Mouse (Mus musculus) neural tube, embryonic 12.5 days (tissue): ENCODE results near the gene Akr1c19. TPM values are rescaled to one million over a fixed set of nuclear protein-coding genes. Genes with fewer than 3 reads are reported as not detected.
"Not testable (repeated sequence)": the region's sequence is repeated elsewhere in the genome, so short reads cannot be mapped to it uniquely, and the experiment has no call there.

Experiments
- ATAC-seq: fragments of 200-750 bp; cut with Nextera tagmentation; 2 replicates; pipeline ENCODE4 v1.8.0; 2017; ENCODE audit warnings: low read depth, mild to moderate bottlenecking, moderate TSS enrichment, moderate library complexity; ENCODE audit not compliant: low FRiP score
- H3K27ac ChIP-seq: fragments of 300-500 bp; sonication (generic); 2 replicates; pipeline ENCODE4 v1.5.1; 2016
- H3K27me3 ChIP-seq: fragments of 300-500 bp; sonication (generic); replicated peaks from 2 replicates; pipeline ENCODE4 v1.6.1; 2016; ENCODE audit warnings: mild to moderate bottlenecking
- H3K36me3 ChIP-seq: fragments of 300-500 bp; sonication (generic); 2 replicates; pipeline ENCODE4 v1.6.1; 2016; ENCODE audit warnings: mild to moderate bottlenecking
- H3K4me1 ChIP-seq: fragments of 300-500 bp; sonication (generic); 2 replicates; pipeline ENCODE4 v1.6.1; 2016
- H3K4me2 ChIP-seq: fragments of 300-500 bp; sonication (generic); replicated peaks from 2 replicates; pipeline ENCODE4 v1.6.1; 2016; ENCODE audit warnings: mild to moderate bottlenecking
- H3K4me3 ChIP-seq: fragments of 300-500 bp; sonication (generic); 2 replicates; pipeline ENCODE4 v1.5.1; 2016
- H3K9ac ChIP-seq: fragments of 300-500 bp; sonication (generic); 2 replicates; pipeline ENCODE4 v1.6.1; 2016; ENCODE audit warnings: mild to moderate bottlenecking
- H3K9me3 ChIP-seq: fragments of 300-500 bp; sonication (generic); 2 replicates; pipeline ENCODE4 v1.6.1; 2016; ENCODE audit warnings: mild to moderate bottlenecking
- WGBS: fragments of 180-500 bp; shearing (Covaris S2); methylation state at CpG from one replicate; pipeline ENCODE4 v1.1.7; 2016; 5-methylcytosine and 5-hydroxymethylcytosine counted together
- polyA plus RNA-seq: library from polyadenylated mRNA; unstranded; fragments of >200 nt; fragmentation: Nextera tagmentation; extraction: Ambion mirVana; gene quantifications from 2 replicates; pipeline ENCODE4 v1.2.1, GENCODE M21; 2016

Akr1c19 gene
- polyA plus RNA-seq, 1 experiment from 2014 or later, result 2.0 TPM

DNA sequence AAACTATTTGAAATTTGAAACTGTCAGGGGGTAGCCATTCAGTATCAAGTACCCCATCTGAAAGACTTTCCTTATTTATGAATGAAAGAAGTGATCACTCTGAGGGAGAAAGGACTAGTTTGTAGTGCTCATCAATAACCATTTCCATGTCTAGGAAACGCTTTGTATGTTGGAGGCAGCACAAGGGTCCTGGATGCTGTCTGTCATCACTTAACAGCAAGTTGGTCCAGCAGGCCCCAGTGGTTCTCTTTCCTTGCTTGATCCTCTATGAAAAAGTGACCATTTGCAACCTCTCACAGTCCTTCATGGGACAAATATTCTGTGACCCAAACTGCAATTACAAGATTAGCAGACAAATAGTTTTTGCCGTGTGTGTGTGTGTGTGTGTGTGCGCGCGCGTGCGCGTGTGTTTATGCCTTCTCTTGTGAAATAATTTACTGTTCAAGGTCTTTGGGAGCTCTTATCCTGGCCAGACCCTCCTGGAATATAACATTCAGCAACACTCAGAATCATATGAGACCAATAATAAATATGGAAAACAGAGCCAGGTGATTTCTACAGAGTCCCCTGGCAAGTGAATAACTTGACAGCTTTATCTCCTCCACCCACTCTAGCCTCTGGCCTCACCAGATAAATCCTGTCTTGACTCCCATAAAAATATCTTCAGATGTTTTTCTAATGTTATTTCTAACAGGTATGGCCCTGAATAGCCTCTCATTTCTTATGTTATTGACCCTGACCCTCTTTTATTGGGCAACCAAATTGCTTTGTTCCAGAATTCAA is 2.5 kb downstream of the Akr1c19 start:
- Histone ChIP-seq H3K4me1 (no peaks in the 10 kb centered on the region), H3K27ac (no peak overlapping the region), H3K9ac (no peak overlapping the region), H3K4me3 (no peak overlapping the region), H3K4me2 (no peak overlapping the region), H3K27me3 (no peaks in the 10 kb centered on the region), H3K9me3 (no peaks in the 10 kb centered on the region), H3K36me3 (no peaks in the 10 kb centered on the region)
- no peak for ATAC-seq
- WGBS, result 92% methylated on average over 8 of the region's 8 CpGs

DNA sequence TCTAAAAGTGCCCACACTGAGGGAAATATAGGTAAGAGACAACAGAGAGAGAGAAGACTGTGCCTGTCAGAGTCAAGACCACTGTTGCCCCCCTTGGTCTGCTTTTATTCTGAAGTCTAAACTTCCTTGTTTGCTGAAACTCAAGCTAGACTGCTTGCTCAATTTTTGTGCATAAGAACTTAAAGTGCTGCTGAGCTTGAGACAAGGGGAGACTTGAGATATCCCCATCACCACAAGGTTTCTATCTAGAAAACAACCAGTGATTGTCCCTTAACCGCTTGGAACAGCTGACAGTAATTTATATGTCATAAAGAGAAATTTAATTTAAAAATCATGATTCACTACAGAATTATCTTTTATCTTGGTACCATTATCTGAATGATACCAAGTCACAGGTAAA is 4.6 kb downstream of the Akr1c19 start:
- WGBS, result 75% methylated on average over 1 of the region's 1 CpGs
- H3K9me3 ChIP-seq, result no peaks in the 10 kb centered on the region
- no peak overlapping the region for H3K9ac ChIP-seq
- no peak for ATAC-seq
- no peaks in the 10 kb centered on the region for H3K4me1 ChIP-seq
- no peaks in the 10 kb centered on the region for H3K36me3 ChIP-seq
- H3K4me2 ChIP-seq, result no peak overlapping the region
- no peak overlapping the region for H3K27ac ChIP-seq
- no peaks in the 10 kb centered on the region for H3K27me3 ChIP-seq
- H3K4me3 ChIP-seq, result no peak overlapping the region

DNA sequence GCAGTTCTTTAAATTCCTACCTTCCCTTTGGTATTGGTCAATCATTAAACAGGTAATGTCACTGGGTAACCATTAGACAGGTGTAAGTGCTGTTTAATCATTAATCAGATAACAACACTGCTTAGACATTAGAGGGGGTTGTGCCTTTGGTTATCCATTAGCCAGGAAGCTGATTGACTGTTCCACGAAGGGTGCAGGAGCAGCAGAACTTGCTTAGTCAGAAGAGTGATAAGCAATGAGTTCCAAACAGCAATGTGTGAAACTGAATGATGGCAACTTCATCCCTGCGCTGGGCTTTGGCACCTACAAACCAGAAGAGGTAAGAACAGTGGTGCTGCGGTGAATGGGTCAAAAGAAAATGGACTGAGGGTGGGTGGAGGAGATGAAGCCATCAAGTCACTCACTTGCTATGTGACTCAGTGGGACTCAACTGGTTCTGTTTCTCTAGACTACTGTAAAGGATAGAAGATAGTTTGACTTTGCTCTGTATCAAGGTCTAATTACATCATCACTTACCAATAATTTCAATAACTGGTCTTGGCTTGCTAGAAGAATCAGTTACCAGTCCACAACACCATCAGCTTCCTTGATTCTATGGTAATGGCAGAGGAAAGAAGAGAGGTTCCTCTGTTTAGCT is 5.2 kb downstream of the Akr1c19 start:
- 58% methylated on average over 3 of the region's 3 CpGs for WGBS
- Histone ChIP-seq H3K9ac (no peak overlapping the region), H3K36me3 (no peaks in the 10 kb centered on the region), H3K27me3 (no peaks in the 10 kb centered on the region), H3K4me3 (no peak overlapping the region), H3K9me3 (no peaks in the 10 kb centered on the region), H3K4me2 (no peak overlapping the region), H3K27ac (no peak overlapping the region), H3K4me1 (no peaks in the 10 kb centered on the region)
- ATAC-seq, result no peak

DNA sequence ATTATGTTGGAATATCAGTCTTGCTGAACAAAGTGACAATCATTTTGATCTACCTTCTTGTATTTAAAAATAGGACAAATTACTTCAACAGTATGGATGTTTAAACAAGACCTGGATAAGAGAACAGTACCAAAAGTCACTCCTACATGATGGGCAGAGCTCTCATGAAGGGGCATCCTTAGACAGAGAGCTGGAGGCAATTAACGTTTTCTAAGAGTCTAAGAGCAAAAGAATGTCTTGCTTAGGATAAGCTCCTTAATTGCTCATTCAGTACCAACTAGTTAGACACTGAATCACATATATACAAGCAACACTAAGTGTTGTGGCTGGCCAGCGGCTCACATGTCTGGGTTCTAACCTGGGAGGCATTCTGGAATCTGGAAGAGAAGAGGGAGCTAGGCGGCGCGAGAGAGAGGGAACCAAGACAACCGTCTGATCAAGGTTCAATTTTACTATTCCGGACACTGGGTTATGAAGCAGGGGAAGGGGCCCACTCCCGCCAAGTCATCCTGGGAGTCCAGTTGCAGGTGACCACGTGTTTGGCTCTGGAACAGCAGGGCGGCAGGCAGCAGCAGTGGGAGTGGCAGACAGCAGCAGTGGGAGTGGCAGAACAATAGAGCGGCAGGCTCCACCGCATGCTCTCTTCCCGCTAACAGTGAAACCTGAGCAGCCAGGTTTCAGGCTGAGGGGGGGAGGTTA is 16.5 kb downstream of the Akr1c19 start:
- Histone ChIP-seq H3K27me3 (no peaks in the 10 kb centered on the region), H3K9me3 (no peaks in the 10 kb centered on the region), H3K4me3 (peak overlapping the region; percentile 33), H3K27ac (no peak overlapping the region), H3K4me2 (peak overlapping the region; percentile 63), H3K4me1 (no peaks in the 10 kb centered on the region), H3K9ac (peak overlapping the region; percentile 56), H3K36me3 (no peaks in the 10 kb centered on the region)
- ATAC-seq, result peak; percentile 95
- 6% methylated on average over 13 of the region's 13 CpGs for WGBS

DNA sequence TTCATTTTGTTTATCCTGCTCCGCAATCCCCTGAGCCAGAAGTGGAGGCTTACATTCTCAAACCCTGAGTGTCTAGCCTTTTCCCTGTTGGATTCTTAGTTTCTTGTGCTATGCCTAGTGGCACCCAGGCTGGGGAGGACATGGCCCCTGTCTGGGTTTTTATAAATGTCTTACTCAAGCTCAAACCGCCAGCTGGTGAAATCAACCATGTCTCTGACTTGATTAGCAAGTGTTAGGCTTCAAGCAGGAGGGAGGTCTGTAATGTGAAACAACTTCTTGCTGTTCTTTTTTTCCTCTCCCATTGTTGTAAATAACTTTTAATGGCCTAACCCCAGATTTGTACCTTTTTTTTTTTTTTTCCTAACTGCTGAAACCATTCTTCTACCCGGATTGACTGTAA is 20.8 kb downstream of the Akr1c19 start:
- H3K27ac ChIP-seq, result no peak overlapping the region
- no peaks in the 10 kb centered on the region for H3K9me3 ChIP-seq
- H3K4me3 ChIP-seq, result no peak overlapping the region
- no peak for ATAC-seq
- no peaks in the 10 kb centered on the region for H3K36me3 ChIP-seq
- no peak overlapping the region for H3K4me2 ChIP-seq
- 63% methylated on average over 3 of the region's 3 CpGs for WGBS
- H3K4me1 ChIP-seq, result no peaks in the 10 kb centered on the region
- no peak overlapping the region for H3K9ac ChIP-seq
- H3K27me3 ChIP-seq, result no peaks in the 10 kb centered on the region

DNA sequence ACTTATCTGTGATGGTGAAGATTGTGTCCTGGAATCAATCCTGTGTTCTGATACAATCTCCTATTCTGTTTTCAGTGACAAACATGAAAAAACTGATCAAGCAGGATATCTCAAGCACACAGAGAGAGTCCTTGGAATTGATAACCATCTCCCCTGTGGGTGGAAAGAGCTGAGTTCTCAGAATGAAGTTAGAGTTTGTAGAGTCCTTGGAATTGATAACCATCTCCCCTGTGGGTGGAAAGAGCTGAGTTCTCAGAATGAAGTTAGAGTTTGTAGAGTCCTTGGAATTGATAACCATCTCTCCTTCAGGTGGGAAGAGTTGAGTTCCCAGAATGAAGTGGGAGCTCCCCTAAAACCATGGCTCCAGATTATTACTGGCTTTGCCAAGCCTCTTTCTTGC is 28.4 kb downstream of the Akr1c19 start:
- H3K4me3 ChIP-seq, H3K27me3 ChIP-seq, ATAC-seq, H3K9ac ChIP-seq, H3K9me3 ChIP-seq, H3K27ac ChIP-seq, H3K36me3 ChIP-seq, H3K4me2 ChIP-seq, H3K4me1 ChIP-seq: not testable (repeated sequence)

DNA sequence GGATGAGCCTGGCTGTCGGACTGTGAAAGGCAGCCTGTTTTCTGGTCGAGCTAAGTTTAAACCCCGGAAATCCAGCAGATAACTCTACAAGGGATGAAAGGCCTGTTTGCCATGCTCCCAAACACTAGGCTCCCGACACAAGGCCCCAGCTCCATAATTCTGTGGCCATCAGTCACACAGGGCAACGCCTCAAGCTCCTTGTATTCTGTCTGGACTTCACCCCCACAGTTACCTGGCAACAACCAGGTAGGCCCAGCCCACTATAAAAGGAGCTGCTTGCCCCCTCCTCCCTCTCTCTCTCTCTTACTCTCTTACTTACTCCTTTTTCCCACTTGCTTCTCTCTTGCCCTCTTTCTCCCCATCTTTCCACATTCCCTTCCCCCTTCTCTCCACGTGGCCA is 28.8 kb downstream of the Akr1c19 start:
- ATAC-seq, result no peak
- no peak overlapping the region for H3K27ac ChIP-seq
- no peak overlapping the region for H3K4me3 ChIP-seq
- H3K9ac ChIP-seq, result no peak overlapping the region
- no peaks in the 10 kb centered on the region for H3K9me3 ChIP-seq
- no peaks in the 10 kb centered on the region for H3K4me1 ChIP-seq
- H3K27me3 ChIP-seq, result no peaks in the 10 kb centered on the region
- H3K4me2 ChIP-seq, result no peak overlapping the region
- H3K36me3 ChIP-seq, result no peaks in the 10 kb centered on the region
- 83% methylated on average over 6 of the region's 6 CpGs for WGBS

DNA sequence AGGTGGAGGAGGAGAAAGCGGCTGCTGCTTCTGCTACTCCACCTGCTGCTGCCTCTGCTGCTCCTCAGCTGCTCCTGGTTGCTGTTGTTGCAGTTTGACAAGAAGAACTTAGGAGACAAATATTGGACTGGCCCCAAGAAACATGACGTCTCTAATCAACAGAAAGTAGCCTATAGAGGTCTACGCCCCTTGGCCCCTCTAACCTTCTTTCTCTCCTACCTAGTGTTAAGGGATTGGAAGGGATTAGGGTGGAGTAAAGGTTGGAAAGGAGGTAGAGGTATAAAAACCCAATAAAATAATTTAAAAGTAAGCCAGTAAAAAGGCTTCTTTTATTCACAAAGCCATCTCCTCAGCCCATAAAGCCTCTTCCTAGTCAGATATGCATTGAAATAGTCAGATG is 36.1 kb downstream of the Akr1c19 start:
- Histone ChIP-seq H3K4me2 (no peak overlapping the region), H3K9ac (no peak overlapping the region), H3K36me3 (no peaks in the 10 kb centered on the region), H3K27me3 (no peaks in the 10 kb centered on the region), H3K4me3 (no peak overlapping the region), H3K9me3 (no peaks in the 10 kb centered on the region), H3K27ac (no peak overlapping the region), H3K4me1 (no peaks in the 10 kb centered on the region)
- 84% methylated on average over 3 of the region's 3 CpGs for WGBS
- no peak for ATAC-seq

DNA sequence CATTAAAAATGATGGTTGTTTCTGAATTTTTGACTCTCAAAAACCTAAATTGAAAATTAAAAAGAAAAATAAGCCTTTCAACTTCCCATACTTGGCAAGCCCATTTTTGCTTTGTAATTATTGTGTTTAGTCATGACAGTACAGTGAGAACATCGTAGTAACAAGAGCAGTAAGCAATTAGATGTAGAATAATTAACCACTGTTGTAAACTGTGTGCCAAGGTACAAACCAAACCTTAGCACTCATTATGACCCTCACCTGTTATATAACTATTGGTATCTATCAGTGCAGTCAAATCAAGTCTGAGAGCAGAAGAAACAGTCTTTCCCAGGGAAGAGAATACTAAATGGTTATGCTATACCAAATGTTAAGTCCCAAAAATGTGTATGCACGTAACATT is 36.5 kb downstream of the Akr1c19 start:
- no peak for ATAC-seq
- Histone ChIP-seq H3K4me3 (no peak overlapping the region), H3K27me3 (no peaks in the 10 kb centered on the region), H3K36me3 (no peaks in the 10 kb centered on the region), H3K9ac (no peak overlapping the region), H3K9me3 (no peaks in the 10 kb centered on the region), H3K27ac (no peak overlapping the region), H3K4me2 (no peak overlapping the region), H3K4me1 (no peaks in the 10 kb centered on the region)
- 87% methylated on average over 2 of the region's 2 CpGs for WGBS

DNA sequence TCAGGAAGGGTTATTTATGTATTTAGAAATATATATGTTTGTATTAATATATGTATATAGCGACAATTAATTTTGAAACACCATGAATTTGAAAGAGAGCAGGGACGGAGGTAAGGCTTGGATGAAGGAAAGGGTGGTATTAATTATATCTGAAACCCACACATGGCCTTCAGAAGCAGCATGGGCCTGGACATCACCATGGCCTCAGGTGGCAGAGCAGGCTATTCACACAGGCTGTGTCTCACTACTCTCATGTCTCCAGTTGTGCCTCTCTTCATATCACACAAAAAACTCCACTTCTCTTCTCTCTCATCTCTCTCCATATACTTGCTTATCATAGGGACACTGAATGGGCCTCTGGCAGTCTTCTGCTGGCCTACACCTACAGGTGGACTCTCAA is 37.0 kb downstream of the Akr1c19 start:
- not testable (repeated sequence) for H3K4me2 ChIP-seq, H3K27ac ChIP-seq, ATAC-seq, H3K36me3 ChIP-seq, H3K27me3 ChIP-seq, H3K9ac ChIP-seq, H3K4me1 ChIP-seq, H3K4me3 ChIP-seq, H3K9me3 ChIP-seq
- 84% methylated on average over 2 of the region's 2 CpGs for WGBS

DNA sequence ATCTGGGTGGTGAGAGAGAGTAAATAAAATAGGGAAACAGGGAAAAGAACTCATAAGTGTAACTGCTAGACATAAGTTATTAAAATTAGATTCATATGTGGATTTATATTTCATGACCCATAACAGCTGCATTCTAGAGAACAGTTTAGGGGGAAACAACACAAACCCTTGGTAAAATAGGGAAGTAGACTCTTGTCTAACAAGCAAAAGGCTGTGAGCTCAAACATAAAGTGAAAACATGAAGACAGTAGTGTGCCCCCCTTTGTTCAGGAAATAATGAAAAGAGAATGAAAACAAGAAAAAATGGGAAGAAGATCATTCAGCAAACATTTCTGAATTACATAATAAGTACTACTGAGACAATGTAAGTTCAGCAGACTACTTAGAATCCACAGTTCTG is 42.4 kb downstream of the Akr1c19 start:
- no peak overlapping the region for H3K9ac ChIP-seq
- H3K36me3 ChIP-seq, result no peaks in the 10 kb centered on the region
- H3K27me3 ChIP-seq, result no peaks in the 10 kb centered on the region
- H3K4me1 ChIP-seq, result no peaks in the 10 kb centered on the region
- H3K9me3 ChIP-seq, result no peaks in the 10 kb centered on the region
- H3K4me2 ChIP-seq, result no peak overlapping the region
- no peak for ATAC-seq
- H3K27ac ChIP-seq, result no peak overlapping the region
- no peak overlapping the region for H3K4me3 ChIP-seq

DNA sequence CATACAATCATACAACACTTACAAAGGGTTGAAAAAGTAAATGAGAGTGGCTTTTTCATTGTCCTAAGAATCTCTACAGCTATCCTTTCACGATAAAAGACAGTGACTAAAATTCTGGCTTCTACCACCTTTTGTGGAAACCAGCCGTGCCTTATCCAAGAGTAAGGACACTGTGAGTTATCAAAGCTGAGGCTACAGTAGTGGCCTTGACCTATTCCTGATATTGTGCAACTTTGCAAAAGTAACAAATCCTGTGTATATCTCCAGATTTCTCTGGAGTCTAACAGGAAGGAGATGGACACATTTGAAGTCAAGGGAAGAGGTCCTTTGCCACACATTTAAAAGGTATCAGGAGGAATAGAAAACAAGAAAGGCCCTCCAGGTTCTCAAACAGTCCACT is 49.0 kb downstream of the Akr1c19 start:
- no peak overlapping the region for H3K27ac ChIP-seq
- no peaks in the 10 kb centered on the region for H3K27me3 ChIP-seq
- H3K36me3 ChIP-seq, result no peaks in the 10 kb centered on the region
- H3K4me2 ChIP-seq, result no peak overlapping the region
- H3K9me3 ChIP-seq, result no peaks in the 10 kb centered on the region
- WGBS, result 96% methylated on average over 2 of the region's 2 CpGs
- H3K4me3 ChIP-seq, result no peak overlapping the region
- ATAC-seq, result no peak
- no peak overlapping the region for H3K9ac ChIP-seq
- no peaks in the 10 kb centered on the region for H3K4me1 ChIP-seq

DNA sequence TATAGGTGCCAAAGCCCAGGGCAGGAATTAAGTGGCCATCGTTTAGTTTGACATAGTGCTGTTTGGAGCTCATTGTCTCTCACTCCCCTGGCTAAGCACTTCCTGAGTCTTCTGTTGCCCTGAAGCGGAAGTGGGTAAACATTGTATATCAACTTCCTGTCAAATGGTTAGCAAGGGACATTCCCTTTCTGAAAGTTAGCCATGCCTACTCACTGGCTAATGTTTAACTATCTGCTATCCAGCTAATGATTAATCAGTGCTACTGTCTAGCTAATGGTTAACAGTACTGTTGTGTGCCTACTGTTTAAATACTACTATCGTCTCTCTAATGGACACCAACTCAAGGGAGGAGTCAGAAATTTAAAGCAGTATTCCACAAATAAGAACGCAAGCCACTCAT is 50.8 kb downstream of the Akr1c19 start, which contains the start of gene Akr1c12:
TSS of gene Akr1c12 (minus strand) at position 150 of the 400 bp plus-strand sequence.
- no peaks in the 10 kb centered on the region for H3K4me1 ChIP-seq
- ATAC-seq, result no peak
- H3K27ac ChIP-seq, result no peak within 1 kb of the TSS
- no peaks in the 10 kb centered on the region for H3K9me3 ChIP-seq
- no peak within 1 kb of the TSS for H3K9ac ChIP-seq
- H3K27me3 ChIP-seq, result no peaks in the 10 kb centered on the region
- H3K36me3 ChIP-seq, result no peaks in the 10 kb centered on the region
- no peak within 1 kb of the TSS for H3K4me2 ChIP-seq
- WGBS, result 41% methylated on average over 4 of the region's 4 CpGs
- no peak within 1 kb of the TSS for H3K4me3 ChIP-seq
